Mouse (Mus musculus) heart, adult 2 months (tissue): ENCODE results near the gene Rrp9.

Experiments
- CTCF ChIP-seq: fragments of 200-600 bp; IDR thresholded peaks from 2 replicates; pipeline ENCODE4 v1.8.1; 2022; ENCODE audit warnings: antibody characterized with exemption, mild to moderate bottlenecking, moderate library complexity
- EP300 ChIP-seq: fragments of 200-500 bp; IDR thresholded peaks from 2 replicates; pipeline ENCODE4 v1.6.1; 2011; ENCODE audit warnings: low read depth, low read length, control low read depth; ENCODE audit not compliant: insufficient read depth
- POLR2A ChIP-seq: fragments of 200-500 bp; IDR thresholded peaks from 2 replicates; pipeline ENCODE4 v1.6.1; 2011; ENCODE audit warnings: mild to moderate bottlenecking, low read depth, low read length, control low read depth; ENCODE audit not compliant: insufficient read depth

DNA sequence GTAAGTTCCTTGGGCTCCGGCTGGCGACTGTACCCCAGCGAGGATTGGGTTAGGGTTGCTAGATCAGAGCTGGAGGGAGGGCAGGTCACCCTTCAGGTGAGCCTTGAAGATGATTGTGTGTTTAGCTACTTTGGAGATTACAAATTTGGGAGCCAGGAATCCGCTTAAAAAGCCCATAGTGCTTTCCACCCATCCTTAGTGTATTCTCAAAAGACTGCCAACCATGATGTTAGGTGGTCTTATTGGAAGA lies 45.8 kb upstream of the Rrp9 start:
- TF ChIP-seq POLR2A (no peak), CTCF (no peak), EP300 (no peak)
